Mouse (Mus musculus): Measurements from ENCODE around the gene Hdac8.

The Hdac8 gene

GRCm38 (mm10) chrX:102504644-102505481 is at the start of gene Hdac8:
TSS of gene Hdac8 (minus strand) at chrX:102505359.
- peak; percentile 70 for DNase-seq (ENCODE audit: low spot score)

- peak; percentile 17 for DNase-seq (ENCODE audit: low spot score)
Observed at GRCm38 (mm10) chrX:102509205-102509604, 4.0 kb upstream of the Hdac8 start.

DNA sequence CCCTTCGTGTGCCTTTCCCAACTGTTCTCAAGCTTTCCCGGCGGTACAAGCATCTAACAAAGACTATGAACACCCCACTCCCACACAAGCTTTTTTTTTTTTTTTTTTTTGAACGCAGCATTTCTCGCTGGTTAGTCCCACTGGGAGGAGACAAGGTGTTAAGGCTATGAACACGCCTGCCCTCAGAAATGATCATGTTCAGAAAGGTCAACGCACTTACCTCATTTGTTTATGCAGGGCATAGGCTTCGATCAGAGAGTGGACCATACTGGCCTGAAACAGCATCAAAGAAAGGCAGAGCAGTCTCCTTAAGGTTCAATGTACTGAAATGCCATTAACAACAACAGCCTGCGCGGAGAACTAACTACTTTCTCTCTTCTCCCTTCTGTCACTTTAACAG is 980 bp downstream of the Hdac8 start:
- DNase-seq (ENCODE audit: low spot score), result peak; percentile 8

- DNase-seq (ENCODE audit: low spot score), result peak; percentile 43
Observed at GRCm38 (mm10) chrX:102493992-102494730, 11.0 kb downstream of the Hdac8 start.

DNA sequence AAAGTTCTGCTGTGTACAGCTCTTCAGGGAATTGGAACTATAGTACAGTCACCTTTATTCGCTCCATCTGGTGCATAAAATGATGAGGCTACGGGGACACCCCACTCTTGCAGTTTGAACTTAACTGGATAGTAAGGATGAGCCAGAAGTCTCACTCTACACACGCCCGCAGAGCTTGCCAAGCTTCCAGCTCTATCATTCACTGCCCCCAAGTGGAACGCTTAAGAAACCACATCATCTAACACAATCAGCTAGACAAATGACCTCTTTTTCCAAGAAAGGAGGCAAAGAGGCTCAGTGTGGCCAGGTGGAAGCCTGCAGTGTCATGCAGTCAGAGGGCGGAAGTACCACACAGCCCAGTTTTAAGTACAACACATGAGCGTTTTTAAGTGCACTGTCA is 19.6 kb downstream of the Hdac8 start:
- no peak for DNase-seq (ENCODE audit: low spot score)

DNA sequence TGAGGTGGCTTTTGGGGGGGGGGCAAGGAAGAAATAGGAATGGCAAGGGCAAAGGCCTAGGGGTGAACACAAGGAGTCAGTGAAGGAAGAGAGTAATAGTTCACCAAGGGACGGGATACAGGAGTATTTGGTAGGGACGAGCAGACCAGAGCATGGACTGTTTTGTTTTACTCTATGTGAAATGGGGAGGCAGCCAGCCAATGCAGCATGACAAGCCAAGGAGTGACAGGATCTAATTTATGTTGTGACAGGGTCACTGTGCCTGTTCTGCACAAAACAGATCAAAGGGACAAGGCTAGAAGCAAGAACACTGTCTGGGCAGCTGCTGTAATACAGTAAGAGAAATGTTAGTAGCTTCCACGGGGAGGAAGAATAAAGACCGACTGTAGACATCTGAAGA is 25.5 kb downstream of the Hdac8 start:
- peak; percentile 43 for DNase-seq (ENCODE audit: low spot score)

- peak; percentile 70 for DNase-seq (ENCODE audit: low spot score)
Observed at GRCm38 (mm10) chrX:102478965-102479364, 26.2 kb downstream of the Hdac8 start.

- DNase-seq (ENCODE audit: low spot score), result no peak
Observed at GRCm38 (mm10) chrX:102478481-102478880, 26.7 kb downstream of the Hdac8 start.

DNA sequence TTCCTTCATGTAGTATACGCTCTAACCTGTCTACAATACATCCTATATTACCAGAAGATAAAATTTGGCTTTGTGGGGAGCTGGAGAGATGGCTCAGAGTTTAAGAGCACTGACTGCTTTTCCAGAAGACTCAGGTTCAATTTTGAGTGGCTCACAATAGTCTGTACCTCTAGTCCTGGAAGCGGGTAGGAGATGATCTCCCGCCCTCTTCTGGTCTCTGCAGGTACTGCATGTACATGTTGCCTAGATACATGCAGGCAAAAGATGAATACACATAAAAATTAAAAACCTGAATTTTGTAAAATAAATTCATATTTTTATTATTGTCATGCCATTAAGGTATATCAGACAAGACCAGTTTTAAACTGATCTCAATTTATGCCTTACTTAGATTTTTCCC is 28.4 kb downstream of the Hdac8 start:
- peak; percentile 76 for DNase-seq (ENCODE audit: low spot score)

GRCm38 (mm10) chrX:102475555-102475954 is 29.6 kb downstream of the Hdac8 start:
- no peak for DNase-seq (ENCODE audit: low spot score)

- DNase-seq (ENCODE audit: low spot score), result no peak
Observed at GRCm38 (mm10) chrX:102418343-102419127, 86.6 kb downstream of the Hdac8 start.

- peak; percentile 2 for DNase-seq (ENCODE audit: low spot score)
Observed at GRCm38 (mm10) chrX:102416972-102417371, 88.2 kb downstream of the Hdac8 start.

DNA sequence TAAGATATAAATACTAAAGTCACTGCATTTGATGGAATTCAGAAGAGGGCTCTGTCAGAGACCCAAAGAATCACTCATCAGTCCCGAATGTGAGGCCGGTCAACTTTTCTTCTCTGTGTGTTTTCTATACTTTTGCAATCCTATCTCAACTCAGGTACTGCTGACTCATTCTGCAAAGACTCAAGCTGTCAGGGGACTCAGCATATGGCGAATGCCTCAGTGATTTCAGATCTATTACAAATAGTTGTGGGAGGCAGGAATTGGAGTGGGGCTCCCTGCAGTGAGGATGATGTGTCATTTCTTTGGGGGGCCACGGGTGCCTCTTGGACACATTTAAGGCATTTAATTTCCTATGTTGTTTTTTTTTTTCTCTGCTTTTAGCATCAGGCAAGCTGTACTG is 88.8 kb downstream of the Hdac8 start:
- DNase-seq (ENCODE audit: low spot score), result no peak

GRCm38 (mm10) chrX:102384765-102385164 is 120.4 kb downstream of the Hdac8 start:
- no peak for DNase-seq (ENCODE audit: low spot score)

- no peak for DNase-seq (ENCODE audit: low spot score)
Observed at GRCm38 (mm10) chrX:102383151-102383550, 122.0 kb downstream of the Hdac8 start.

- peak; percentile 86 for DNase-seq (ENCODE audit: low spot score)
Observed at GRCm38 (mm10) chrX:102366510-102366909, 138.6 kb downstream of the Hdac8 start.

- DNase-seq (ENCODE audit: low spot score), result no peak
Observed at GRCm38 (mm10) chrX:102362244-102362643, 142.9 kb downstream of the Hdac8 start.

DNA sequence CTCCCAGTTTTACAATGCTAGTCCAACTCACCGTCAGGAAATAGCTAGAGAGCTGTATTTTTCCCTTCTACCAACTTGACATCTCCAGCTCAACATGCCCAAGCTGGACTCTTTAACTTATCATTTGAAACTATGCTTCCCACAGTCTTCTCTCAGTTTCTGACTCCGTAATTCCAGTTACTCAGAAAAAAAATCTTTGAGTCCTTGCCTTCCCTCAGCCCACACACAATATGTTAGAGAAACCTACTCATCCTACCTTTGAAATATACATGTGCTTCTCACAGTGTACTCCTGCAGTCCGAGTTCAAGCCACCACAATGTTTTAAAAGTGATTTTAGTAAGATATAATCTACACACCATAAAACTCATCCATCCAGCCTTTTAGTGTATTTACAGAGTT is 151.7 kb downstream of the Hdac8 start:
- no peak for DNase-seq (ENCODE audit: low spot score)

DNA sequence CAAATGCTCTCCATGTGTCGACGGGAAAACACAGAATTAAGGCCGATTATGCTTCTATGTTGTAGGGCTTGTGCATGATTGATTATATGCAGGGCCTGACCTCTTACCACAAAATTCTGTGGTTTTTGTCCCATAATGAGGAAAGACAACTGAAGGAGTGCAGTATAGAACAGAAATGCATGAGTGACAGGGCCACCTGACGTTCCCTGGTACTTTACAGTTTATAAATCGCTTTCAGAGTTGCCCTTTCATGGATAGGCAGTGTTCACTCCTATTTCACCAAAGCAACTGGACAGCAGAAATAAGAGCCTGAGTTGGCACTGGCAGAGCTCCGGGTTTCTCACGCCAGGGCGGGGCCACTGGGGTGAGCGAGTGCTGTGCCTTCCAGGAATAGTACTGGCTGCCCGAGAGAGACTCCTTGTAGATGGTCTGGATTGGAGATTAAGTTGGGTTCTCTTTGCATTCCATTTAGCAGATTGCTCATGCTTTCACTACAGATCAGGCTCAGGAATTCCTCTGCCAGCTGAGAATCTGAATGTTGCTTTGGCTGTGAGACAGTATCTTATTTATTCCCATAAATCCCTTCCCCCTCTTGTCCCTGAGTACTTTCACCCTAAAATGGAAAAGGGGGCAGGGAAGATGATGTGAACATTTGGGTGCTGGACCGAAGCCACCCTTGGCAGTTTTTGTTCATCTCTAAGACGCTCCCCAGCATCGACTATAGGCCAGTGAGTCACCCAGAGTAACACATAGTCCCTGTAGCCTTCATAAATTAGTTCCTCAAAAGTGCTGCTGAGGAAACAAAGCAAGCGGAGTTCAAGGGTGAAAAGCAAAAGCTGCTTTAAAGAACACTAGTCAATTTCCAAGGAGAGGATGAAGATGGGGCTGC is 155.1 kb downstream of the Hdac8 start:
- peak; percentile 39 for DNase-seq (ENCODE audit: low spot score)

- no peak for DNase-seq (ENCODE audit: low spot score)
Observed at GRCm38 (mm10) chrX:102348886-102349486, 156.2 kb downstream of the Hdac8 start.

GRCm38 (mm10) chrX:102341688-102342087 is 163.5 kb downstream of the Hdac8 start:
- no peak for DNase-seq (ENCODE audit: low spot score)
